10 mouse cellular contexts compared by ENCODE assay signal in genomic region chr8:69809820-69810219, GRCm38 (mm10). TPM values are rescaled to one million over a fixed set of nuclear protein-coding genes. Genes with fewer than 3 reads are reported as not detected.
DNase-seq lines count a peak whose midpoint lies in the region; ATAC-seq and TF ChIP-seq lines count a peak whose summit lies in the region.
"Had no signal": no experiment of that assay in that cellular context is flagged by ENCODE, and none has a peak within 500 bp of the region (broad histone marks: within the 10 kb centered on the region; RNA-seq: fewer than 3 reads in every experiment).

No protein-coding gene starts in this region.

- ATAC-seq in hindbrain, postnatal 0 days: no peak
- ATAC-seq in neural tube, embryonic 15.5 days (ENCODE audit: low FRiP score): no peak

- H3K4me1 ChIP-seq in hindbrain, postnatal 0 days (ENCODE audit: insufficient read depth, low read length): no peaks in the 10 kb centered on the region
- H3K4me1 ChIP-seq in neural tube, embryonic 15.5 days: peaks cover 17% of the 10 kb centered on the region

- H3K36me3 ChIP-seq in hindbrain, postnatal 0 days (ENCODE audit: insufficient read depth, low read length): peaks cover 44% of the 10 kb centered on the region
- H3K36me3 ChIP-seq in neural tube, embryonic 15.5 days: peaks cover 67% of the 10 kb centered on the region

- no peaks in the 10 kb centered on the region for H3K9me3 ChIP-seq in hindbrain, postnatal 0 days (ENCODE audit: low read length)
- no peaks in the 10 kb centered on the region for H3K9me3 ChIP-seq in neural tube, embryonic 15.5 days (replicated peaks)
- H3K9me3 ChIP-seq: heart, embryonic 15.5 days had no signal

- H3K4me3 ChIP-seq in hindbrain, postnatal 0 days (ENCODE audit: low read length): no peak overlapping the region
- H3K4me3 ChIP-seq in neural tube, embryonic 15.5 days (replicated peaks): peak overlapping the region; percentile 57

- H3K27ac ChIP-seq in hindbrain, postnatal 0 days: no peak overlapping the region
- no peak overlapping the region for H3K27ac ChIP-seq in neural tube, embryonic 15.5 days (replicated peaks)
- H3K27ac ChIP-seq: heart, embryonic 15.5 days had no signal

- no peaks in the 10 kb centered on the region for H3K27me3 ChIP-seq in hindbrain, postnatal 0 days (ENCODE audit: insufficient read depth, low read length)
- no peaks in the 10 kb centered on the region for H3K27me3 ChIP-seq in neural tube, embryonic 15.5 days (replicated peaks)
- H3K27me3 ChIP-seq: heart, embryonic 15.5 days had no signal

- WGBS in hindbrain, postnatal 0 days: 60% methylated on average over 3 of the region's 3 CpGs
- 67% methylated on average over 3 of the region's 3 CpGs for WGBS in neural tube, embryonic 15.5 days

- no peak for TF ChIP-seq CTCF in hindbrain, postnatal 0 days (IDR thresholded peaks at IDR 0.05; ENCODE audit: low read depth)

- no peak overlapping the region for H3K9ac ChIP-seq in hindbrain, postnatal 0 days (replicated peaks; ENCODE audit: low read length)
- no peak overlapping the region for H3K9ac ChIP-seq in neural tube, embryonic 15.5 days (replicated peaks)

- DNase-seq in heart, adult 11 months: peak; percentile 83
- DNase-seq in heart, postnatal 25 days (ENCODE audit: low spot score): no peak
- peak; percentile 1 for DNase-seq in right cerebral cortex, postnatal 14 days
- no peak for DNase-seq in right cerebral cortex, adult 2 months (ENCODE audit: low spot score in 2 of 2)
- DNase-seq in hindbrain, postnatal 0 days (ENCODE audit: low spot score): no peak
- no peak for DNase-seq in thymus, postnatal 4 days
- DNase-seq in adrenal gland, postnatal 10 days: no peak
- DNase-seq: kidney, adult 2 months had no signal

- peak overlapping the region; percentile 62; the same call in 1 of the 2 replicates for H3K4me2 ChIP-seq in hindbrain, postnatal 0 days (ENCODE audit: low read depth, low read length)
- H3K4me2 ChIP-seq in neural tube, embryonic 15.5 days: peak overlapping the region; percentile 70

- intact Hi-C loops in heart, postnatal 25 days (cut with DNase I): no loop called here

RNA-seq across cellular contexts. Expression of gene Gmip, which starts 1.3 kb away (rescaled TPM):
- 1 to 10 TPM; 4.9 to 5.5 TPM for total RNA-seq in heart, postnatal 25 days (2021)
- 28.8 and 42.7 TPM in 2 replicates for total RNA-seq in hindbrain, postnatal 0 days (2014; rRNA removed)
- polyA plus RNA-seq in hindbrain, postnatal 0 days (2015; fragmentation: Nextera tagmentation; extraction: Ambion mirVana): 23.6 and 27.9 TPM in 2 replicates
- polyA plus RNA-seq in neural tube, embryonic 15.5 days (2015; fragmentation: Nextera tagmentation; extraction: Ambion mirVana): 30.6 and 31.5 TPM in 2 replicates
- 10 to 100 TPM; 12.2 to 16.9 TPM for total RNA-seq in adrenal gland, postnatal 10 days (2021)

RNA-seq across cellular contexts. Expression of gene Lpar2, which starts 12.4 kb away (rescaled TPM):
- total RNA-seq in heart, postnatal 25 days (2021): under 1 TPM; 0.26 to 0.34 TPM
- total RNA-seq in hindbrain, postnatal 0 days (2014; rRNA removed): 5.2 and 5.4 TPM in 2 replicates
- polyA plus RNA-seq in hindbrain, postnatal 0 days (2015; fragmentation: Nextera tagmentation; extraction: Ambion mirVana): 0.45 and 0.50 TPM in 2 replicates
- polyA plus RNA-seq in neural tube, embryonic 15.5 days (2015; fragmentation: Nextera tagmentation; extraction: Ambion mirVana): 0.63 TPM in 2 replicates
- 1 to 10 TPM in 1 of 2 experiments, under 1 TPM in 1; 0.96 to 1.1 TPM for total RNA-seq in adrenal gland, postnatal 10 days (2021)

RNA-seq across cellular contexts. Expression of gene Zfp866, which starts 18.8 kb away (rescaled TPM):
- total RNA-seq in heart, postnatal 25 days (2021): 10 to 100 TPM; 15.5 to 19.4 TPM
- total RNA-seq in hindbrain, postnatal 0 days (2014; rRNA removed): 38.6 and 39.8 TPM in 2 replicates
- 18.5 and 18.6 TPM in 2 replicates for polyA plus RNA-seq in hindbrain, postnatal 0 days (2015; fragmentation: Nextera tagmentation; extraction: Ambion mirVana)
- 35.8 and 36.7 TPM in 2 replicates for polyA plus RNA-seq in neural tube, embryonic 15.5 days (2015; fragmentation: Nextera tagmentation; extraction: Ambion mirVana)
- 10 to 100 TPM; 17.6 to 27.2 TPM for total RNA-seq in adrenal gland, postnatal 10 days (2021)

RNA-seq across cellular contexts. Expression of gene Atp13a1, which starts 18.9 kb away (rescaled TPM):
- 10 to 100 TPM; 15.0 to 15.1 TPM for total RNA-seq in heart, postnatal 25 days (2021)
- 85.9 and 93.1 TPM in 2 replicates for total RNA-seq in hindbrain, postnatal 0 days (2014; rRNA removed)
- polyA plus RNA-seq in hindbrain, postnatal 0 days (2015; fragmentation: Nextera tagmentation; extraction: Ambion mirVana): 38.9 and 39.1 TPM in 2 replicates
- 50.3 and 50.5 TPM in 2 replicates for polyA plus RNA-seq in neural tube, embryonic 15.5 days (2015; fragmentation: Nextera tagmentation; extraction: Ambion mirVana)
- total RNA-seq in adrenal gland, postnatal 10 days (2021): 10 to 100 TPM; 33.0 to 33.3 TPM

RNA-seq across cellular contexts. Expression of gene Pbx4, which starts 22.5 kb away (rescaled TPM):
- total RNA-seq in heart, postnatal 25 days (2021): under 1 TPM in 1 of 2 experiments, not detected in 1; 0.39 TPM
- total RNA-seq in hindbrain, postnatal 0 days (2014; rRNA removed): 46.5 and 86.4 TPM in 2 replicates
- 81.9 and 88.5 TPM in 2 replicates for polyA plus RNA-seq in hindbrain, postnatal 0 days (2015; fragmentation: Nextera tagmentation; extraction: Ambion mirVana)
- 52.6 and 61.2 TPM in 2 replicates for polyA plus RNA-seq in neural tube, embryonic 15.5 days (2015; fragmentation: Nextera tagmentation; extraction: Ambion mirVana)
- total RNA-seq in adrenal gland, postnatal 10 days (2021): 1 to 10 TPM; 1.2 to 1.7 TPM

Comparison
In these comparisons a context has a peak if more than half of its experiments do, and no peak if none do; other contexts are left out.
1. DNase-seq: peak in heart, adult 11 months (single experiment) and right cerebral cortex, postnatal 14 days (single experiment); none in heart, postnatal 25 days (single experiment), right cerebral cortex, adult 2 months (0 of 2), hindbrain, postnatal 0 days (single experiment), thymus, postnatal 4 days (single experiment) and adrenal gland, postnatal 10 days (single experiment).